Mouse (Mus musculus) gastrocnemius, postnatal 10 days (tissue): ENCODE measurements at regions not wholly inside any gene's neighbourhood (a gene's known extent, or its start where the extent isn't known, plus 50 kb on each side); places are given as distances from the start of the nearest gene placed in this dataset.

Source experiments
- DNase-seq: peaks from one replicate; pipeline ENCODE4 v3.0.0; 2021; ENCODE audit warnings: mixed read lengths

- DNase-seq, result no peak
These were observed 226.3 kb upstream of the Hes1 start for GRCm38 (mm10) chr16:29837874-29838273.

GRCm38 (mm10) chr16:29838981-29839661 is 225.1 kb upstream of the Hes1 start:
- DNase-seq, result peak; percentile 64

DNA sequence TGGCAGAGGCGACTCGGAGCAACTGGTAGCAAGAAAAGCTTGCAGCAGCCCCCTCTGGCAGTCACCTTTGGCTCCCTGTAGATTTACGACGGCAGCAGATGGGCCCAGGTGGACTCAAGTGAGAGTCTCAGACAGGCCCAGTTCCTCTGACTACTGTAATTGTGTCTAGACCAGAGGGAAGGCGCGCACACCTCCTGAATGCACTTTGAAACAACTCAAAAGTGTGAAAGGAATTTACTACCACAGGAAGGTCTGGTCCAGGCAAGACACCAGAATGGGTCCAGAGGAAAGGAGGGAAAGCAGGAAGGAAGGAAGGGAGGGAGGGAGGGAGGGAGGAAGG is 224.6 kb upstream of the Hes1 start:
- no peak for DNase-seq

DNA sequence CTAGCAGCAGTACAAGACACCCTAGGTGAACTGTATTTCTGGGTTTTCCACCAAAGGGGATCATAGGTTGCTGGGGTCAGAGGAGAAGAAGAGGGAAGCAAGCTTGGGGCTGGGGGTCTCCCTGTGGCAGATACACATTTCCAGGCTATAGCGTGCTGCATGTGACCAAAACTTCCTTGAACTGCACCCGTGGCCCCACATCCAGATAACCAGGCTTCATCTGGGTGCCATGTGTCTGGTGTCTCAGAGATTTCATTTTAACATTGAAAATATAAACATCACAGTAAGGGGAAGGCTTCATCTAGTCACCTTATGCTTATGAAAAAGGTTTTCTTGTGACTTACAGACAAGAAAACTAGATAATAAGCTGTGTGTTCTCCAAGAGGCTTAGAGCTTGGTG is 223.8 kb upstream of the Hes1 start:
- DNase-seq, result no peak

DNA sequence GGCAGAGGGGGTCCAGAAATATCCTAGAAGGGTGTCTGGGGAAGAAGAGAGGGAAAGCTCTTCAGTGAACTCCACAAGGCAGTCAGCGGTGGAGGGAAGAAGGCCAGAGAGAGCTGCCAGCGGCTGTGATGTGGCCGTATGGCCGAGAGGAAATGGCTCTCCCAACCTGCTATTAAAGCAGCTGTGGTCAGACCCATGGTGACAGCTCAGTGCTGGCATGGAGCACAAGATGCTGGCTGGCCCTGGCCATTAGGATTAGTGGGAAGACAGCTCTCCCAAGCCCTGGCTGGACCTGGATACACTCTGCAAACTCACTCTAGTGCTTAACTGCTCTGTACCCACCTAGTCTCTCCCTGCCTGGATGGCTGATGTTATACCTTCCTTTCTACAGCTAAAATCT is 223.1 kb upstream of the Hes1 start:
- DNase-seq, result no peak

DNA sequence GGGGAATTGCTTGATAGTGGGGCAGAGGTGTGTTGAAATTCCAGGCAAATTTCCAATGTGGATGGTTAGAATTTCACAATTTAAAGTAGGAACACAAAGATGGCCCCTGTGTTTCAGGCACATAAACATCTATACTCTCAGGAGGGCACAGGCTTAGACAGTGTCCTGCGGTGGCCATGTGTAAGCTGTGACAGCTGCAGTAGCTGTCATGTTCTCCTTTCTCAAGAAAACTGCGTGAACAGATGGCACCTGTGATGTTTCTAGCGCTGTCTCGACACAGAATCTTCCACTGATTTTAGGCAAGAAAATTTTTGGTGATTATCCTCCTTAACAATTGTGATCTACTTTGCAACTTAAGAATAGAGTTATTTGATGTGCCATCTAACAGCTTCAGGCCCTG is 222.1 kb upstream of the Hes1 start:
- no peak for DNase-seq

- no peak for DNase-seq
These were observed 220.7 kb upstream of the Hes1 start for GRCm38 (mm10) chr16:29843490-29843889.

DNA sequence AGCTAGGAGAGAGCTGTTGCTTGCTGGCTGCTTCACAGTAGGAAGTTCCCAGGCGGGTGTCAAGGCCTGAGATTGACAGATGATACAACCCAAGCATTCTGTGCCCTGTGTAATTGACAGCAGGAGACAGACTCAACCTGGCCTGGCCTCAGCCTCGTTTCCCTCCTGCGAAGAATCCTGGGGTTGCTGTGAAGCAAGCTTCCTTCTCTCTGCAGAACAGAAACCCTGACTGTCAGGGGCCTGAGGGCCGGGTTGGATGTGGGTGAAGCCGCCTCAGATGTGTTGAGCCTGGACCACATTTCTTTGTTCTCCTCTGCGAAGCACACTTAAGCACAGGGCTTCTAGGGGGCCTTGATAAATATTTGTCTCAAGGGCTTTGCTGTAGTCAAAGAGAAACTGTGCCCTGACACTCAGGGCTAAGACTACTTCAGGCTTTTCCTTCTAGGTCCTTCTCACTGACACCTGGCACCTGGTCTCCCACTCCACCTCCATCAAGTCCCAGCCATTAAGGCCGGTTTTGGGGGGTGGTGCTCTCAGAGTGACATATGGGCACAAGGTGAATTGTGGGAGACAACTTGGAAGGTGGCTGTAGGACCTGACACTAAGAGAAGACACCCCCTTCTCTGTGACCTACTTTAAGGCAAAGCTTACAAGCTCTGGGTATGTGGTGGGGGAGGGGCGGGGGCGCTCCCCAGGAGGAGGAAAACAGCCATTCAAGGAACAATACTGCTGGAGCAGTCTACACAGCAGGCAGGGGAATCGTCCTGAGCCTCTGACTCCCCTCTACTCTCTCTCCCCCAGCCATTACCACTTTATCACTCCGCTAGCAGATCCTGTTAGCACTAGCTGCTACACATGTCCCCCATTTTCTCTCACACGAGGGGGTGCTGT is 219.2 kb upstream of the Hes1 start:
- no peak for DNase-seq

GRCm38 (mm10) chr16:29845597-29845986 is 218.6 kb upstream of the Hes1 start:
- no peak for DNase-seq

GRCm38 (mm10) chr16:29847059-29847458 is 217.1 kb upstream of the Hes1 start:
- DNase-seq, result no peak

DNA sequence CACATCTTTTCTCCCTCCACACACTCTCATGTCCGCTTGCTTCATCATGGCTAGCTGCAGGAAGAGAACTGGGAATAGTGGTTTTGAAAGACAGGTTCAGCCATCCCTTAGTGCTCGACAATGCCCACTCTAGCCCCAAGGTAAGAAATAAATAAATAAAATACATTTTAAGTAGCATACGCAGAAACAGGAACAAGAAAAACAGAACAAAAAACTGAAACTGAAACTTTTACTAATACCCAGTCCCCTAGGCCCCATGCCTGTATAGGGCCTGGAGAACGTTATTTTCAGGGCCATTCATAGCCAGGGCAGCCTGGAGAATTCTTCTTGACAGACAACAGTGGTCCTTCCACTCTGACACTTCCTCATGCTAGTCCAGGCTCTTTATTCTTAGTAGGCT is 216.4 kb upstream of the Hes1 start:
- DNase-seq, result no peak

DNA sequence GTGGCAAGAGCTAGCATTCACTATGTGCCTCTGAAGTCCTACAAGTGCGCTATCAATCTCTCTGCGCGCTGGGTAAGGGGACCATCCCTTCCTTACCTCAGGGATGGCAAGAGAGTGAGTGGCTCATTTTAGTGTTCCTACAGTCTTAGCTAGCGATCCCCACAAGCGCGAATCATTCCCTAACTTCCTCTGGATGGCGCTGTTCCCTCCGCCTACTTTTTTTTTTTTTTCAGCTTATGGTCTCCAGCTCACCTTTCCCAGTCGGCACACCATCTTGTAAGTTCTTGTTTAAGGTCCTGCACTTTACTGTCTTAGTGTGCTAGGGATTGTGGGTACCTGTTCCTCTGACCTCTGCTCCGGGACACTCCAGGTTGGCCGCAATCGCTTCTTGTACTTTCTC is 215.7 kb upstream of the Hes1 start:
- DNase-seq, result no peak

DNA sequence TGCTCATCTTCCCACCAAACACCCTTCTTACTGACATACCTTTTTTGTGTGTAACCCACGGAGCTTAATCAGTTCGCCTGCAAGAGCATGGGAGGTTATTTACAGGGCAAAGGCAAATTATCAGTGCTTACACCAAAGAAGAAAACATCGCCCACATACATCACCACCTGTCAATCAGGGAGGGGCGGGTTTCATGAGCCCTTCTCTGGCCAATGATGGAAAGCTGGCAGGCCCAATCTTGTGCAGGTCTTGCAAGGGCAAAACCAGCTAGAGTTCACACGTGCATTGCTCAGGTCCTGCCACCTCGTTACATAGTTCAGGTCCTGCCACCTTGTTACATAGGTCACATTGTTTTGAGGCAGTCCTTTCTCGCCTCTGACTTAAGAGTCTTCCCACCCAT is 214.7 kb upstream of the Hes1 start:
- no peak for DNase-seq

DNA sequence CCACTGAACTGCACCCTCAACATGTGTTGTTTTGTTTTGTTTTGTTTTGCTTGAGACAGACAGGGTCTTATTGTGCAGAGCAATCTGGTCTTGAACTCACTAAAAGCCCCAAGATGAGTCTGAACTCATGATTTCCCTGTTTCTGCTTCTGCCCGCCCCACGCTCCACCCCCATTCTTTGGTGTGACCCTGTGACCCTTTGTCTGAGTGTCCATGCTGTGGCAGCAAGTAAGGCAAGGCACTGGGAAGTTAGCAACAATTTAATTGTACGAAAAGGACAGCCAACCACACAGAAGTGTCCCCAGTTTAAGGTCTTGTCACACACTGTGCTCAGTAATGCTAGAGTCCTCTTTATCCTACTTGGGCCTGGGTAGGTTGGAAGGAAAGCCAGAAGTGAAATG is 213.6 kb upstream of the Hes1 start:
- no peak for DNase-seq

- no peak for DNase-seq
These were observed 212.4 kb upstream of the Hes1 start for GRCm38 (mm10) chr16:29851827-29852226.

DNA sequence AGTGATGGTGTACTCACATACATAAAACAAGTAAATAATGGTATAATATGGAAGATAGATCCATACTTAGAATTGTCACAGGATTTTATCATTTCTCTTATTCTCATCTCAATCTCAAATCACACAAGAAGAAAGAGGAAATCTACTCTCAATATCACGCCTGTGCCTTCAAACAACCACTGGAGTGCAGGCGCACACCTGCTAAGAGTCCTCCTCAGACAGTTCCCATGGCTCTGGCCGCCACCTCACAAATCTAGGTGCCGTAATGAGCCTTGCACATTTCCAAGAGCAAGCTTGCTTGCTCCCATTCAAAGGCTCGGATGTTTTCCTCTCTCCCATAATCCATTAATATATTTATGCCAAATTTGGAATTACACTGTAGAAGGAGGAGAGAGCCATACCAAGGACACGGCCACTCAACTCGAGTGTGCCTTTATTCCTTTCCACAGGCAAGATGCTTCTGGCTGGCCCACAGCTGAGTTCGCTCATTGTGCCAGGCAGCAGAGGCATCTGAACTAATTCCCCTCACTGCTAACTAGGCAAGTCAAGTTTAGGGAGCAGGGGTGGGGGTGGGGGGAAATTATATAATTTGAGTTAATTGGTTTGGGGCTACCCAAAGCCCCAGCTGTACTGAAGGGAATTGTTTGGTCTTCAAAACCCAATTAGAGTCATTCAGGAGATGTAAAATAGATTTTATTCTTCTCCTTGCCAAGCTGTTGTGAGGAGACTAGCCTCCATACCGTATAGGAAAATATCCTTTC is 209.2 kb upstream of the Hes1 start:
- no peak for DNase-seq

DNA sequence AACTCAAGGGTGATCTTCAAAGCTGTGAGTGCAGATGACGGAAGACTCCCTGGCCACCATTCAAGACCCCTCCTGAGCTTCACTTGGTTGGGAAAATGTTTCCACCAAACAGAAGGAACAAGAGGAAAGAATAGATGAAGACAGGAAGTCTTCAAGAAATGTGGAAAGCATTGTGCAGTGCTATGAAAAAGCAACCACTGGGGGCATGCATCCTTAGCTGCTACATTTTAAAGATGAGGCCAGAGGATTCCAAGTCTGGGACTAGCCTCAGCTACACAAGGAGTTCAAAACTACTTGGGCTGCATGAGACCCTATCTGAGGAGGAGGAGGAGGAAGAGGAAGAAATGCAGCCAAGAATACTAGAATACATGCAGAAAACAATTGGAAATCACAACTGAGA is 207.6 kb upstream of the Hes1 start:
- no peak for DNase-seq

GRCm38 (mm10) chr16:29858645-29859044 is 205.5 kb upstream of the Hes1 start:
- no peak for DNase-seq

GRCm38 (mm10) chr16:29860306-29860705 is 203.9 kb upstream of the Hes1 start:
- DNase-seq, result no peak

- no peak for DNase-seq
These were observed 203.1 kb upstream of the Hes1 start for GRCm38 (mm10) chr16:29861056-29861455.

DNA sequence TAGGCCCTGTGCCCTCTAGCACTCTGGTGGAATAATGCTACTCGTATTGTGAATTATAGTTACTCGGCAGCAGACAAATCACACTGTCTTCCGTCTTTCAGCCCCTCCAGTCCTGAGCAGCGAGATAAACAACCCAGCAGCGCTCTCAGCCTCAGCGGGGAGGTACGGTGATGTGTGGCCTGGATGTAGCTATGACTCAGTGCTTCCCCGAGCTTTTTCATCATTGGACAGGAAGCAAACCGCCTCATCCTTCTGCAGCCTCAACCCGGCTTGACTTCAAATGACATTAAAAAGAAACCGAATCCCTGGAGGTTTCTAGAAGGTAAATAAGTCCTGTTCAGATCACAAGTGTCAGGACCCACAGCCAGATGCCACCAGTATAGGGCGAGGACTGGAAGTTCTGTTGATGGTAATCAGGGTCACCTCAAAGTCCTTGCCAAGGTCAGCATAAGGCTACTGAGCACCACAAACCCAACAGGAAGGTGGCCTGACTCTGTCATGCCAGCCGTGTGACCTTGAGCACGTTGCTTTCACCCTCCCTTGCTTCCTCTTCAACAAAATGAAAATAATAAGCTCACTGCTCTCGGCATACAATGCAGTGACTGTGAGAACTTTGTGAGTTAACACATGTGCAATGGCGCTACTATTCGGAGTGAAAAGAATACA is 199.0 kb upstream of the Hes1 start:
- no peak for DNase-seq

- DNase-seq, result no peak
These were observed 192.8 kb upstream of the Hes1 start for GRCm38 (mm10) chr16:29871395-29871794.

DNA sequence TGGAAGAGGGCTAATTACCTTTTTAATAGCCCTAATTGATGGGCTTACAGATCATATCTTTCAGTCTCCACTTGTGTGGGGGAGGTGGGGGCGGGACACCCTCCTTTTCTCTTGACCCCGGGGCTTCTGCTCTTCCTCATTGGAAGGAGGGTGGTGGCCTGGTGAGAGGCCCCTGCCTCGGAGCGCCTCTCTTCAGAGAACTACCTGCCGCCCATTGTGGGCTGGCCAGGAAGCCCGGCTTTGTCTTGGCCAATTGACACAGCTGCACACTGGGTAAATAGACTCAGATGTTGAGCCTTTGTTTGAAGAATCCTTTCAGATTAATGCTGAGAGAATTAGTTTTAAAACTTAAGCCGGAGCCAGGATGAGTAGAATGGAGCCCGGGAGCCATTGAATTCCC is 188.0 kb upstream of the Hes1 start:
- DNase-seq, result no peak
